Mouse (Mus musculus) NIH3T3 (cell line): Measurements from ENCODE around the gene Senp6.
"Not testable (repeated sequence)": the region's sequence is repeated elsewhere in the genome, so short reads cannot be mapped to it uniquely, and the experiment has no call there.

Experiments used
- DNase-seq: peaks from one replicate; pipeline ENCODE4 v3.0.0-alpha.2; 2012; ENCODE audit warnings: low read depth

Gene Senp6

DNA sequence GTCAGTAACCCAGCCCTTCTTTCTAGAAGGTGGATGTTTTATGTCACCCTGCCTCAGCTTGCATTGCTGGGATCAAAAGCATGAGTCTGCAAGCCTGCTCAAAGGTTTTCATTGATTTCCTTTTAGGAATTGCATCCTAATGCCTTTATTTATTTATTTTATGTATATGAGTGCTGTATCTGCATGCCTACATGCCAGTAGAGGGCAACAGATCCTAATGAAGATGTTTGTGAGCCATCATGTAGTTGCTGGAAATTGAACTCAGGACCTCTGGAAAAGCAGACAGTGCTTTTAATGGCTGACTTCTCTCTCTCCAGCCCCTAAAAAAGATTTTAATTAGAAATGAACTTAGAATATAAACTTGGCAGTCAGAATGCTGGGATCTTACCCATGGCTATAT is 8.2 kb downstream of the Senp6 start:
- DNase-seq: peak; percentile 14

DNA sequence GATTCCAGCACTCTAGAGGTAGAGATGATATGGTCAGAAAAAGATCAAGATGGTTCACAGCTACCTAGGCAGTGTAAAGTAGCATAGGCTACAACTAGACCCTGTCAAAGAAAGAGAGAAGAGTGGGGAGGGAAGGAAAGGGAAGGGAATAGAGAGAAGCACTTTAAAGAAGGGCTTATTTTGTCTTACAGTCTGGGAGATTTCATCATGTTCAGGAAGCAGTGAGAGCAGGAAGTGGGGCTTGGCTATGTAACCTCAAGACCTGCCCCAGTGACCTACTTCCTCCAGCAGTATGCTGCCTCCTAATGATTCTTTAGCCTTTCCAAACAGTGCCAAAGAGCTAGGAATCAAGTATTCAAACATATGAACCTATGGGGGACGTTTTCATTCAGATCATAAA is 14.2 kb downstream of the Senp6 start:
- DNase-seq: no peak

DNA sequence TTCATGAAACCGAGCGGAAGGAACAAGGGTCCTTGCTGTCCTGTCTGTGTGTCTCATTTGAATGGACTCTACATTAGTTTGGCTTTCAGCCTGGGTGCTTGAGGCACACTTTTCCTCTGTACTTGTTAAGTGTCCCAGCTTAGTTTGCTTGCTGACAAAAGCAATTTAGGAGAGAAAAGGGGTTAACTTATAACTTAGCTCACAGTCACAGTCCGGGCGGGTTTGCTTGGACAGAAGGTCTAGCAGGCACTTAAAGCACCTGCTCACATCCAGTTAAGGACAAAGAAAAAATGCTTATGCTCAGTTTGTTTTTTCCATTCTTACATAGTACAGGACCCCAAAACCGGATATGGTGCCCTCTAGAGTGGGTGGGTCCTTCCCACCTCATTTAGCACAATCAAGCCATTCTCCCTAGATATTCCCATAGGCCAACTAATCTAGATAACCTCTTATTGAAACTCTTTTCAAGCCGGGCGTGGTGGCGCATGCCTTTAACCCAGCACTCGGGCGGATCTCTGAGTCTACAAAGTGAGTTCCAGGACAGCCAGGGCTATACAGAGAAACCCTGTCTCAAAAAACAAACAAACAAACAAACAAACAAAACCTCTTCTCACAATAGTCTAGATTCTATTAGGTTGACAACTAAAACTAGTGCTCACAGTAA is 17.9 kb downstream of the Senp6 start:
- no peak for DNase-seq

DNA sequence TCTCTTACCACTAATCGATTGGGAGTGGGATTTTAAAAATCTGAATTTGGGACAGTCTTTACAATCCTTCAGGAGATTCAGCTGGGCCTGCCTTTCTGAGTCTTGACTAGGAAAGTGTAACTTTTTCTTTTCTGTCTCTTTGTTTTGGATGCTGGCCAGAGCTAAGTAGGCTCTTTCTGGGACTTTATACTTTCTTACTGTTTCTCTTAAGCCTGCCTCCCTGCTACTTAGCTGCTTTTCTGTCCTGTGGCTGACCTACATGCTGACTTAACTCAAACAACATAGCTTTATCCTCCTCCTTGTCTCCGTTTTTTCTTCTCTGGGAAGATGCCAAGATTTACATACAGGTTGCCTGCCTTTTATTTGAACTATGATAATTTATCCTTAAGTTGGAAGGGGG is 19.0 kb downstream of the Senp6 start:
- peak; percentile 10 for DNase-seq

DNA sequence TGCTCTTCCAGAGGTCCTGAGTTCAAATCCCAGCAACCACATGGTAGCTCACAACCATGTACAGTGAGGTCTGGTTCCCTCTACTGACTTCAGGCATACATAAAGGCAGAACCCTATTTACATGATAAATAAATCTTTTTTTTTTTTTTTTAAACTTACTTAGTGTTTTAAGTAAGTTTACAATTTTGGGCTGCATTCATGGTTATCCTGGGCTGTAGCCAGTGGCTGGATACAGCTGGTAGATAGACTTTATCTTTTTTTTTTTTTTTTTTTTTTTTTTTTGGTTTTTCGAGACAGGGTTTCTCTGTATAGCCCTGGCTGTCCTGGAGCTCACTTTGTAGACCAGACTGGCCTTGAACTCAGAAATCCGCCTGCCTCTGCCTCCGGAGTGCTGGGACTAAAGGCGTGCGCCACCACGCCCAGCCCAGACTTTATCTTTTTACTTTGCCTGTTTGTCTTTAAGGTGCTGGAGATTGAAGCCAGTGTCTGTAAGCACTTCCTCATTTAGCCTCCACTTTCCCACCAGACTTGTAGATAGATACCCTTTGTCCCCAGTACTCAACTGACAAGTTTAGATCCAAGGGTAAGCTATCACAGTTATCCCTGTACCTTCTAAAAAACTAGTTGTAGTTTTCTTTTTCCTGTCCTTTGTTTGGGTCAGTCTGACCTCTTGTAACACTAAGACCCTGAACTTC is 19.7 kb downstream of the Senp6 start:
- not testable (repeated sequence) for DNase-seq

DNA sequence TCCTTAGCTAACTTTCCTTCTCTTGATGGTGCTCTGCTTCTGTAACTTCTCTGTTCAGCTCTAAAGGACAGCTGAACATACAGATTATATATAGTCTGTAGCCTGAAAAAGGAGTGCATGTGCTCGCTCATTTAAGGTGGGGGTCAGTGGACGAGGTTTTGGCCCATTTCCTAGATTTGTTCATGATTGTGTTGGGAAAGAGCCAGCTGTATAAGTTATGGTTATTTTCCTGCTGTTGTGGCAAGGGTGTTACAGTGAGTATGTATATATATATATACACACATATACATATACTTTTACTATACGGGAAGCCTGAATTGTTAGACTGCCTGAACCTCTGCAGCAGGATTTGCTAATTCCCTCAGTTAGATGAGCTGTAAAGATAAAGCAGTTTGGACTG is 22.7 kb downstream of the Senp6 start:
- peak; percentile 21 for DNase-seq

DNA sequence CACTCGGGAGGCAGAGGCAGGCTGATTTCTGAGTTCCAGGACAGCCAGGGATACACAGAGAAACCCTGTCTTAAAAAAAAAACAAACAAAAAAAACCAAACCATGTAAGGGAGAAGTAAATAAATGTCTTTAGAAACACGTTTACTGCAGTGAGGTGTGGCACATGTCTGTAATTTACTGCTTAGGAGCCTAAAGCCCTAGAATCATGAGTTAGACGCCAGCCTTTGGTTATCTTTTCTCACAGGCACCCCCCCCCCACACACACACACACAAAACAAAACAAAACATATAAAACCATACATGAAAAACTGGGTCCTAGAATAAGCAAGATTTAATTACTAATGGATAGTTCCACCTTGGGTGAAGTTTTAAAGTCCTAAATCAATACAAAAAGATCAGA is 29.6 kb downstream of the Senp6 start:
- DNase-seq: no peak

DNA sequence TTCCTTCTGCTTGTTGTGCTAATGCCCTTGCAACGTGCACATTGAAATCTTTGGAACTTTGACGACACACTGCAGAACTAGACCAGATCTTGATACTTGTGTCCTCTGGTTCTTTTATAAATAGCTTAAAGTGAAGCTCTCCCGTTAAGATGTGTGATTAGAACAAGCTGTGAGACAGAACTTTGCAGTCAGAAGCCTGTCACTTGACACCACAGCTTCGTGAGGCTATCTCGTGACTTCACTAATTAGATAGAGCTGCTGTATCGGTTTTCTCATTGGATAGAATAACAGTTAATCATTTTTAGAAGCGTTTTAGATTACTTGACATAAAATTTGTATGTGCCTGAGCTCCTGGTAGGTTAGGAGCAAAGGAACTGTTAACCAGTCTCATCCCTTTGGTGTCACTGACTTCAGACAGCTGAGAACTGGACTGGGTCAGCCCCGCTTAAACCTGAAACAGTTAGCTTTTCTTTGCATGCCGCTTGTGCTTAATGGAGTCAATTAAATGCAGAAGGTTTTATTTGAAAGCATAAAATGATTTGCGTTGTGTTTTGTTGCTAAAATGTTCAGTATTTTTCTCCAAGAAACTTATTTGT is 79.4 kb downstream of the Senp6 start:
- no peak for DNase-seq

DNA sequence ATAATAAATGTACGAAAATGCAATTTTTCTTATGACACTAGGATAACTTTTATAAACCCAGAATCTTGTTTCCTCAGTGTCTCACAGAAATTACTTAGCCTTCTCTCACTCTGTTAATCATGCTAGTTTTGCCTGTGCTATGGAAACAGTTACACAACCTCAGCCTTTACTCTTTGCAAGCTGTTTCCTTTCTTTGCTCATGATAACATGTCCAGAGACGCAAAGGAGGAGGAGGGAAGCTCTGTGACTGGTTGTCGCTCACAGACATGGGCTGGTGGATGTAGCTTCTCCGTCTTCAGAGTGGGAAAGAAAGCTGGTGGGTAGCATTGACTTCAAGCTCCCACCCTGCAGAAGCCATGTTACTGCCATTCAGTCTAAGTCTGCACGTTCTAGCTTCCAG is 82.9 kb downstream of the Senp6 start:
- DNase-seq: no peak

DNA sequence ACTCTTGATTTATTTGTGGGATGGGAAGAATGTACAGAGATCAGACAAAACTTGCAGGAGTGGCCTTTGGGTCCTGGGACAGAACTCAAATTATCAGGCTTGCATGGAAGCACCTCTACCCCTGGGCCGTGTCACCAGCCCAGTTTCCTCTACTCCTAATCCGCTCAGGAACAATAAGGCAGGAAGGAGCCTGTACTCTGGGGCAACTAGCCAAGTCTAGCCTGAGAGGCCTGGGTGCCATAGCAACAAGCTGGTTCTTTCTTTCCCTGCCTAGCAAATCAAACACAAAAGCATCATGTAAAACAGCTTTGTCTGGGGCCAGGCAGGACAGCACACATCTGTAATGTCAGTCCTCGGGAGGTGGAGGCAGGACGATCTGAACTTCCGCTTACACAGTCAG is 88.6 kb downstream of the Senp6 start:
- peak; percentile 15 for DNase-seq

DNA sequence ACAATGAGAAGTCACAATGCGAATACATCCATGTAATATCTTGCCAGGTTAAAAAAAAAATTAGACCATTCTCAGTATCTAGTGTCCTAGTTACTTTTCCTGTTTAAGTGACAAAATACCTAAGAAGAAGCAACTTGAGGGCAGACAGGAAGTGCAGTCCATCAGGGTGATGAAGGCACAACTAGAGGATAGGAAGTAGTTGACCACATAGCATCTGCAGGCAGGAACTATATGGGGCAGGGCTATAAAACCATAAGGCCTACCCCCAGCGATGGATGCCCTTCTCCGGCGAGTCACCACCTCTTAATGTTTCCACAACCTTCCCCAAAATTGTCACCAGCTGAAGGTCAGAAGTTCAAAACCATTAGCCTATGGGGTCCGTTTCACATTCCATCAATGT is 90.1 kb downstream of the Senp6 start:
- no peak for DNase-seq

DNA sequence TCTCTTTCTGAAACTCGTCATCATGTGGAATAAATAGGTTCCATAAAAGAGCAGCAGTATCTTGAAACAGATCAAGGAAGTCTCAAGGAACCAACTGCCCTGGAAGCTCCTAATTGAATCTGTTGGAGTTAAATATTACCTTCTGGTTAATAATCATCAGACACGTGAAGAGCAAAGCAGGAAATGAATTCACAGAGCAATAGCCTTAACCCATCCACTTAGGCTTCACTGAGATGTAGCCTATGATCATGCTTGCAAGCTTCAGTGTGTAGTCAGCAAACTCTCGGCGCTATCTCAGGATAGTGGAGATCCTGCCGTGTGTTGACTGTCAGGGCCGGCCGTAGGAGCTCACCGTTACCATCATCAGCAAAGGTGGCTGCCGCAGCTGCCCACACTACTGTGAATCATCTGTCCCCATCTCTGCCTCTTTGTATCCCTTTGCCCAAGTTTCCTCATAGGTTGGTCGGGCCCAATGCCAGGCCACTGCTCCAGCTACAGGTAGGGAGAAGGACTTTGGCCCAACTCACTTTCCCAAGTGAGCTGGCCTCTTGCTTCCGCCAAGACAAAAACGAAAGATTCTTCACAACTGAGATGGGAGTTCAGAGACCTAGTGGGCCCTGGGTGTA is 91.2 kb downstream of the Senp6 start:
- no peak for DNase-seq

DNA sequence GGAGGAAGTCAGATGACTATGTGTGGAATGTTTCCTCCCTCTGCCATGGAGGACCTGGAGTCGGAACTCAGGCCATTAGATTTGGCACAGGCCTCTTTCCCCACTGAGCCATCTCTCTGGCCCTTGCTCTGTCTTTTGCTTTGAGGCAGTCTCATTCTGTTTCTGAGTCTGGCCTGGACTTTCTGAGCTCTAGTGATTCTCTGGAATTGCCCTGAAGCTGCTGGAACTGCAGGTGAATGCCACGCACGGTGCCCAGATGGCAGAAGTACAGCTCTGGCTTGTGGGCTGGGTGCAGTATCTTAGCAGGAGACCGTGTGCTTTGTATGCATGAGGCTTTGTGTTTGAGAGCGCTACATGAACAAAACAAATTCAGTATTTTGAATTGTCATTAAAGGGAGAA is 92.2 kb downstream of the Senp6 start:
- no peak for DNase-seq

DNA sequence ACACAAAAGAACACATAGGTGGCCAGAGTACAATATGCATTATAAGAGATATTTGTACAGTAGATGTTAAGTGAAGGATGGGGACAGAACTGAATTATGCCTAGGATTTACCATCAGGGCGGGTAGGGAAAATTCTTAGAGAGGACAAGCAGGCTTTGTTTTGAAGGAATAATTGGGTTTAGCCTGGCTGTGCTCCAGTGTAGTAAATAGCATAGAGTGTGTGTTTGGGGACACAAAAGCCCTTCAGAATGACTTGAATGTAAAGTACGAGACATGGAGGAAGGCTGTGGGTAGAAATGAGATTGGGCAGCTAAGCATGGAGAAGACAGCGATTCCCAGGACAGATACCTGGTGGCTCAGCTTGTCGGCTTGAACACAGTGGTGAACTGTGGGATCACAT is 94.7 kb downstream of the Senp6 start:
- no peak for DNase-seq

DNA sequence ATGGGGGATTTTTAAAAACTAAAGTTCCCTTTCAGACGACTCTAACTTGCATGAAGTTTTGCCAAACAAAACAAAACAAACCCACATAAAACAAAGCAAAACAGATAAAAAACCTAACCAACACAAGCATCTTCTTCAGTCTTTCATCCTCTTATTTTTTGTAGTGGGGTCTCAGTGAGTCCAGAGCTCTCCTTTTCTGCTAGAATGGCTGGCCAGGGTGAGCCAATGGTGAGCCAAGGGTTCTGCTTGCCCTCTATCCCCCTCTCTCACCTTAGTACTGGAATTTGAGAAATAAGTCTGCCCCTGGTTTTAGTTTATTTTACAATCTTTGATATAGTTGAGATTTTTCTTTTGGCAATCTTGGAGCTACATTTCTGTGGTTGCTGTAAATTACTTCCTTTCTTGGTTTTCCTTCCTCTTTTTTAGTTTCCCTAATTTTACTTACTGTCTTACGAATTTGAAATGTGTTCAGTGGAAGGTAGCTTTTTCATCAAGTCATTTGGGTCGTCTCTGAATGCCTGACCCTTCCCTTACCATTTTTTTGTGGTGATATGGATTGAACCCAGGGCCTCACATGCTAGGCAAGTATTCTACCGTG is 96.5 kb downstream of the Senp6 start:
- no peak for DNase-seq

DNA sequence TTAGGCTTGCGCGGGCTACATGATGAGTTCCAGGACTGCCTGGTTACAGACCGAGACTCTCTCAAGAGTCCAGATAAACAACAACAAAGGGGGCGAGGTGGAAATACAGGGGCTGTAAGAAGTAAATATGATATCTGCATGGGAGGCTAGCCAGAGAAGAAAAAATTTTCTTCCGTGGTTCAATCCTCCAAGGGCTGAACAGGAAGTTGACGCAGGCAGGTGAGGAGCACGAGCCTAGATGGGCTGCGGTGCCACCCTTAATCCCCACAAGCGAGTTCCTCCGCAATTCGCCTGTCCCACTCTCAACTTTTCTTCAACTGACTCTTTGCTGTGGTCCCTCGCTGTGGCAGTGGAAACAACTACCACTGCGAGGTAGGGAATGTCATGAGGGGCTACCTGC is 97.5 kb downstream of the Senp6 start:
- peak; percentile 4 for DNase-seq

DNA sequence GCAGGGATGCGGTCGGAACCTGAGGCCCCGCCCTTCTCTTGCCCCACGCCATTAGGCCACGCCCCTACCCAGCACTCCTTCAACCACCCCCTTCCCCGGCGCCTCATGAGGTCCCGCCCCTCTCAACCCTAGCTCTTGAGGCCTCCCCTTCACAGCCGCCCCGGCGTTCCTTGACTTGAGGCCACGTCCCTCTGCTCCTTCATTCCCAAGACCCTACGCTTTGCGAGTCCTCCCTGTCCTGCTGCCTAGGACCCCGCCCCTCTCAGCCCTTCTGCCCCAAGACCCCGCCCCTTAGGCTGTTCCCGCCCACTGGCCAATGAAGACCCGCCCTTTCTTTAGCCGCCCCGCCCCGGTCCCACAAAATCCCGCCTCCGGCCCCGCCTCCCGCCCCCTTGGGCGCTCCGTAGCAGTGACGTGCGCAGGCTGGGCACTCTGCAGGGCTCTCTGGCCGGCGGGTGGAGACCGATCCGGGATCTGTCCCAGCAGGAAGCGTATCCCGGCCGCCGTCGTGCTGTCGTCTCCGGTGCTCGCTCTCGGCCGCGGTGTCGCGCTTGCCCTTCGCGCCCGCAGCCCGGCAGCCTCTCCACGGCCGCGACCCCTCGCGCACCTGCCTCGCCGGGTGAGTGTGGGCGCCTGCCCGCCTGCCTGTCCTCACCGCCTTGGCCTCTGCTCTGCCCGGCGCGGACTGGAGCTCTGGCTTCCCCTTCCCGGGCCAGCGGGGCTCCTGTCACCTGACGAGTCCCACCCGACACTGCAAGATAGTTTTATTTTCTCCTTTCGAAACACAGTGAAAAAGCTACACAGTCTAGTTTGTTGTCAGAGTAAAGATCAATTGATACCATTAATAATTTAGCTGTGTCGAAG is 98.1 kb downstream of the Senp6 start, which contains the start of gene Myo6:
Gene Myo6, plus strand, starts transcription at position 421 of the 864 bp plus-strand sequence.
- peak; percentile 93 for DNase-seq

DNA sequence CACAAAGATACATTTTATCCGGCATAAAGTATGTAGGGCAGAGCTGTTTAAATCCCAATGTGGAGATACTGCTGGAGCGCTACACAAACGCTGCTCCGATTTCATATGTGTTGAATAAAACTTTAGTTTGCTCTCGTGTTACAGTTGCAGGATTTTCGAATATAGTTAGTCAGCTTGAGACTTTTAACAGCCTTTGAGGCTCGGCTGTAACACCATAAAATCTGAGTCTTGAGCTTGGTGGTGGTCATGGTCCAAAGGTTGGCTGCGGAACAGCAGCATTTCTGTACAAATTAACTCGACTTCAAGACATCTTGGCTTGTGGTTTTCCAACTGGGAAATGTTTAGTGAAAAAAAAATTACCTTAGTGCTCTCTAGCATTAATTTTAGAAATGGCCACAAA is 99.0 kb downstream of the Senp6 start:
- DNase-seq: peak; percentile 25

DNA sequence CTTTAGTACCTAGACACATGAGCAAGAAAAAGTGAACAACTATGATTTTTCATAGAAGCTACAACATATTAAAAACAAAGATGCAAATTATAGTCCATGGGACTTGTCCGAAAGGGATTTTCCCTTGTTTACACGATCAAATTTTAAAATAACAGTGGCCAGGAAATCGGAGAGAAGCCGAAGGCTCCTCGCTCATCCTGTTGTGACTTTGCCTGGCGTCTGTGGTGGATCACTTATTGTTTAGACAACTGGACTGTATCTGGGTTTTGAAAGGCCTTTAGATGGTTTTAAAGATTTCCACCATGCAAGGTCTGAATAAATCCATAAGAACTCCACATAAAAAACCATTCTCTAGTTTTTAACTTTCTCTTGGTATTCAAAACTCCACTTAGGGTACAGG is 99.7 kb downstream of the Senp6 start:
- DNase-seq: no peak

DNA sequence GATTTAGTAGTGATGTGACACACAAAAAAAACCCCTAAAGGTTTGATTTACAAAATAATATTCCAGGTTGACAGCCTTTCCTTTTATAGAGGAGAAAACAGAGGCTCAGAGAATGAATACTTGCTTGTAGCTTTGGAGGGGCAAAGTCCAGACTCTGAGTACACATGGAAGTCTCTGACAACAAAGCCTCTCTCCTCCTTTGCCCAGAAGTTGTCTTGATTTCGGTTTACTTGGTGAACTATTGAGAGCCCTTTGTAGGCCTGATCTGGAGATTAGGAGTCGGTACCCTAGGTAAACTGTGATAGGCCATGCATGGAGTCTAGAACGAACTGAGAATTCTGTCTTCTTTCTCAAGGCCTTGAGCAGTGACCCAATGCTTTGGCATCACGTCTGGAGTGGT is 100.4 kb downstream of the Senp6 start:
- no peak for DNase-seq

DNA sequence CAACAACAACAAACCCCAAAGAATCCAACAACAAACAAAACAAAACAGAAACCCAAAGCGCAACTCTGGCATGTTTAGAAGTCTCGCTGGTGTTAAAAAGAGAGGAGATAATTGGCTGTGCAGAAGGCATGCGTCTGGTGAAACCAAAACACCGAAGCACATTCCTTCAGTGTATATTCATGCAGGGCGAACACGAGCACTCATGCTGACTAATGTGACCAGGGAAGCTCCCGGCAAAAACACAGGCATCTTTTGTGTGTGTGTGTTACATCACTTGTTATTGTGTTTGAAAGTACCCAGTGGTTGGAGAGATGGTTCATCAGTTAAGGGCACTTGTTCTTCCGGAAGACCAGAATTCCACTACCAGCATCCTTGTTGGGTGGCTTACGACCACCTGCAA is 102.8 kb downstream of the Senp6 start:
- DNase-seq: peak; percentile 67

DNA sequence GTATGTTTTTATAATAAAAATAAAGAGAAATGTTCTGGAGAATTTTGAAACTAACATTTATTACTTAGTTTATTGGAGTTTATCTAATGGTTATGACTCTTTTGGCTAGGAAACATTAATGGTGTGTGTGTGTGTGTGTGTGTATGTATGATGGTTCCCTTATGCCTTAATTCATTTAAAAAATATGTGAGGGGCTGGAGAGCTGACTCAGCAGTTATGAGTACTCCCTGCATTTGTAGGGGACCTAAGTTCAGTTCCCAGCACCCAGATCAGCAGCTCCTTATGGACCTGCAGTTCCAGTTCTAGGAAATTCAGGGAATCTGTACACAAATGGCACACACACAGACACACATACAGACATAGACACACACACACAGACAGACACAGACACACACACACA is 104.5 kb downstream of the Senp6 start:
- no peak for DNase-seq
